14 mouse cellular contexts compared by ENCODE assay signal in genomic region chr13:71148491-71149302, GRCm38 (mm10).
DNase-seq lines count a peak whose midpoint lies in the region; ATAC-seq lines count a peak whose summit lies in the region.
"Had no signal": no experiment of that assay in that cellular context is flagged by ENCODE, and none has a peak within 500 bp of the region (broad histone marks: within the 10 kb centered on the region; RNA-seq: fewer than 3 reads in every experiment).

No protein-coding gene starts in this region.

- H3K9me3 ChIP-seq in kidney, embryonic 15.5 days (replicated peaks) = no peaks in the 10 kb centered on the region
- H3K9me3 ChIP-seq in forebrain, embryonic 12.5 days = no peaks in the 10 kb centered on the region
- H3K9me3 ChIP-seq in hindbrain, embryonic 12.5 days (replicated peaks) = no peaks in the 10 kb centered on the region
- H3K9me3 ChIP-seq in neural tube, embryonic 12.5 days = no peaks in the 10 kb centered on the region
- H3K9me3 ChIP-seq: stomach, embryonic 15.5 days had no signal

- H3K4me3 ChIP-seq in kidney, embryonic 15.5 days (replicated peaks) = no peak overlapping the region
- no peak overlapping the region for H3K4me3 ChIP-seq in forebrain, embryonic 12.5 days (replicated peaks)
- no peak overlapping the region for H3K4me3 ChIP-seq in hindbrain, embryonic 12.5 days
- H3K4me3 ChIP-seq in neural tube, embryonic 12.5 days = no peak overlapping the region
- H3K4me3 ChIP-seq: heart, adult 2 months; stomach, embryonic 15.5 days had no signal

- intact Hi-C loops in left cerebral cortex, postnatal 14 days (cut with DNase I) = no loop called here

- no peak for DNase-seq in kidney, postnatal 14 days
- DNase-seq in B cell, adult 2 months = no peak
- no peak for DNase-seq in left cerebral cortex, postnatal 14 days (ENCODE audit: low spot score in 2 of 2)
- DNase-seq: heart, adult 2 months; heart, postnatal 36 days; liver; lung, postnatal 4 days; right cerebral cortex, postnatal 4 days; thymus, postnatal 4 days had no signal

- peak; percentile 60; the same call in 1 of the 2 replicates for ATAC-seq in kidney, embryonic 15.5 days (replicated peaks; ENCODE audit: low FRiP score)
- peak; percentile 85 for ATAC-seq in forebrain, embryonic 12.5 days (ENCODE audit: low FRiP score)
- ATAC-seq in hindbrain, embryonic 12.5 days (ENCODE audit: low FRiP score) = peak; percentile 90
- ATAC-seq in neural tube, embryonic 12.5 days (ENCODE audit: low FRiP score, low read depth) = peak; percentile 73

- 30% methylated on average over 8 of the region's 8 CpGs for WGBS in kidney, embryonic 15.5 days
- 3% methylated on average over 8 of the region's 8 CpGs for WGBS in forebrain, embryonic 12.5 days
- 12% methylated on average over 8 of the region's 8 CpGs for WGBS in hindbrain, embryonic 12.5 days
- WGBS in neural tube, embryonic 12.5 days = 15% methylated on average over 8 of the region's 8 CpGs

- H3K4me1 ChIP-seq in kidney, embryonic 15.5 days = peaks cover 22% of the 10 kb centered on the region
- peaks cover 17% of the 10 kb centered on the region for H3K4me1 ChIP-seq in forebrain, embryonic 12.5 days
- peaks cover 10% of the 10 kb centered on the region; the same call in 1 of the 2 replicates for H3K4me1 ChIP-seq in hindbrain, embryonic 12.5 days
- peaks cover 6% of the 10 kb centered on the region; the same call in 1 of the 2 replicates for H3K4me1 ChIP-seq in neural tube, embryonic 12.5 days
- H3K4me1 ChIP-seq: stomach, embryonic 15.5 days had no signal

- H3K27ac ChIP-seq in kidney, embryonic 15.5 days = no peak overlapping the region
- no peak overlapping the region for H3K27ac ChIP-seq in forebrain, embryonic 12.5 days
- H3K27ac ChIP-seq in hindbrain, embryonic 12.5 days = peak overlapping the region; percentile 66
- H3K27ac ChIP-seq in neural tube, embryonic 12.5 days = no peak overlapping the region
- H3K27ac ChIP-seq: heart, adult 2 months; stomach, embryonic 15.5 days had no signal

- H3K27me3 ChIP-seq in kidney, embryonic 15.5 days = peaks cover 42% of the 10 kb centered on the region
- H3K27me3 ChIP-seq in forebrain, embryonic 12.5 days = peaks cover 77% of the 10 kb centered on the region
- H3K27me3 ChIP-seq in hindbrain, embryonic 12.5 days = no peaks in the 10 kb centered on the region; the same call in 1 of the 2 replicates
- H3K27me3 ChIP-seq in neural tube, embryonic 12.5 days (replicated peaks) = peaks cover 18% of the 10 kb centered on the region; the same call in 1 of the 2 replicates
- H3K27me3 ChIP-seq: stomach, embryonic 15.5 days had no signal

- H3K9ac ChIP-seq in kidney, embryonic 15.5 days = no peak overlapping the region
- H3K9ac ChIP-seq in forebrain, embryonic 12.5 days = no peak overlapping the region
- H3K9ac ChIP-seq in hindbrain, embryonic 12.5 days = no peak overlapping the region
- no peak overlapping the region for H3K9ac ChIP-seq in neural tube, embryonic 12.5 days
- H3K9ac ChIP-seq: stomach, embryonic 15.5 days had no signal

- H3K36me3 ChIP-seq in kidney, embryonic 15.5 days = no peaks in the 10 kb centered on the region
- no peaks in the 10 kb centered on the region for H3K36me3 ChIP-seq in forebrain, embryonic 12.5 days (replicated peaks)
- H3K36me3 ChIP-seq in hindbrain, embryonic 12.5 days = no peaks in the 10 kb centered on the region
- no peaks in the 10 kb centered on the region for H3K36me3 ChIP-seq in neural tube, embryonic 12.5 days
- H3K36me3 ChIP-seq: stomach, embryonic 15.5 days had no signal

- no peak overlapping the region for H3K4me2 ChIP-seq in kidney, embryonic 15.5 days
- peak overlapping the region; percentile 31; the same call in 1 of the 2 replicates for H3K4me2 ChIP-seq in forebrain, embryonic 12.5 days
- no peak overlapping the region; the same call in 1 of the 2 replicates for H3K4me2 ChIP-seq in hindbrain, embryonic 12.5 days (replicated peaks)
- no peak overlapping the region for H3K4me2 ChIP-seq in neural tube, embryonic 12.5 days (replicated peaks)
- H3K4me2 ChIP-seq: stomach, embryonic 15.5 days had no signal
